Mouse (Mus musculus) embryonic facial prominence, embryonic 11.5 days (tissue): ENCODE results near the gene Rhobtb3. TPM values are rescaled to one million over a fixed set of nuclear protein-coding genes. Genes with fewer than 3 reads are reported as not detected.

Experiments used
- ATAC-seq: fragments of 200-750 bp; cut with Nextera tagmentation; replicated peaks from 2 replicates; pipeline ENCODE4 v1.8.0; 2017; ENCODE audit warnings: low read depth; ENCODE audit not compliant: insufficient number of reproducible peaks, low FRiP score, low TSS enrichment
- DNase-seq: peaks from one replicate; pipeline ENCODE4 v3.0.0-alpha.2; 2015; ENCODE audit warnings: low spot score
- H3K27ac ChIP-seq: fragments of 300-500 bp; sonication (generic); replicated peaks from 2 replicates; pipeline ENCODE4 v1.5.1; 2014; ENCODE audit warnings: mild to moderate bottlenecking, low read depth, low read length, control low read depth
- H3K27me3 ChIP-seq: fragments of 300-500 bp; sonication (generic); 2 replicates; pipeline ENCODE4 v1.6.1; 2014; ENCODE audit warnings: mild to moderate bottlenecking, low read length, moderate library complexity, mixed read lengths; ENCODE audit not compliant: control insufficient read depth, insufficient read depth
- H3K36me3 ChIP-seq: fragments of 300-500 bp; sonication (generic); replicated peaks from 2 replicates; pipeline ENCODE4 v1.6.1; 2014; ENCODE audit warnings: low read depth, mild to moderate bottlenecking, low read length, moderate library complexity, mixed read lengths; ENCODE audit not compliant: control insufficient read depth, insufficient read depth
- H3K4me1 ChIP-seq: fragments of 300-500 bp; sonication (generic); 2 replicates; pipeline ENCODE4 v1.6.1; 2014; ENCODE audit warnings: low read length, mixed read lengths; ENCODE audit not compliant: control insufficient read depth, insufficient read depth
- H3K4me2 ChIP-seq: fragments of 300-500 bp; sonication (generic); 2 replicates; pipeline ENCODE4 v1.6.1; 2014; ENCODE audit warnings: low read depth, mild to moderate bottlenecking, control low read depth, low read length, moderate library complexity
- H3K4me3 ChIP-seq: fragments of 300-500 bp; sonication (generic); 2 replicates; pipeline ENCODE4 v1.5.1; 2014; ENCODE audit warnings: low read depth, low read length, control low read depth
- H3K9ac ChIP-seq: fragments of 300-500 bp; sonication (generic); replicated peaks from 2 replicates; pipeline ENCODE4 v1.6.1; 2014; ENCODE audit warnings: mild to moderate bottlenecking, control low read depth, low read length
- H3K9me3 ChIP-seq: fragments of 300-500 bp; sonication (generic); replicated peaks from 2 replicates; pipeline ENCODE4 v1.6.1; 2016; ENCODE audit warnings: mild to moderate bottlenecking, low read length, inconsistent platforms, mixed read lengths; ENCODE audit not compliant: control insufficient read depth
- WGBS: fragments of 180-500 bp; shearing (Covaris S2); extraction: QIAGEN DNeasy Blood & Tissue Kit; methylation state at CpG from one replicate; pipeline ENCODE4 v1.1.7; 2014; 5-methylcytosine and 5-hydroxymethylcytosine counted together
- polyA plus RNA-seq: library from polyadenylated mRNA; unstranded; fragments of >200 nt; fragmentation: Nextera tagmentation; extraction: Ambion mirVana; gene quantifications from 2 replicates; pipeline ENCODE4 v1.2.1, GENCODE M21; 2014

Gene Rhobtb3
- polyA plus RNA-seq, result 78.4 and 88.5 TPM in 2 replicates

DNA sequence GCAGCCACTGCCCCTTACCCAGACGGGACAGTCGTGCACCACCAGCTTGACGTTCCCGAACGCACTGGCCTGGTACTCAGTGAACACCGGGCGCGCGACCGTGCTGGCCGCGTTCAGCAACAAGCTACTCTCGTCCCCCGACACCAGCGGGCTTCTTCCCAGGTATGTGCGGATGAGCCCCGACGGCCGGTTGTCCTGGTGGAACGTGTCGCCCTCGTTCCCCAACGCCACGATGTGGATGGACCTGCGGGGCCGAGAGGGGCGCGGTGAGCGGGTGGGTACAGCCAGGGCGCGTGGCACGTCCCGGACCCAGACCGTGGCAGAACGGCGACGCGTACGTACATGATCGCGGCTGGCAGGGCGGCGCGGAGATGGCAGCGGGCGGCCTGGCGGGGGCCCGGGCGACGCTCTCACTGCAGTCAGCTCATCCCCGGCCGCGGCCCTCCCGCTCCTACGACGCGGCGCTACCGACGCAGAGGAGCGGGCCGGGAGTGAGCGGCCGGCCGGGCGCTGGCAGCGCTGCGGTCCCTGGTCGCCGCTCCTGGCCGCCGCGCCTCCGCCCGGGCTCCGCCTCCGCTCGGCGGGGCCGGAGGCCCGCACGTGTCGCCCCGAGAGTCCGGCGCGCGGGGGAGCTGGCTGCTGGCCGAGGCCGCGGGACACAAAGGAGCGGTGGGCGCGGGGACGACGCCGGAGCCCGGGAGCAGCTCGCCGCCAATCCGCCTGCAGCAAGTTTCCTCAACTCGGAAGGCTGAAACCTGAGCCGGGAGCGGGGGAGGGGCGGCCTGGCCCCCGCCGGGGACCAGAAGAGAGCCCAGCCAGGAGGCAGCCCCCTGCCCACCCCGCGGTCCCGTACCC lies at the start of gene Rhobtb3:
Gene Rhobtb3, minus strand, starts transcription at position 737 of the 855 bp plus-strand sequence.
- peak within 1 kb of the TSS; percentile 51 for H3K4me2 ChIP-seq
- no peaks in the 10 kb centered on the region for H3K27me3 ChIP-seq
- H3K4me3 ChIP-seq, result peak within 1 kb of the TSS; percentile 88
- no peaks in the 10 kb centered on the region for H3K36me3 ChIP-seq
- no peaks in the 10 kb centered on the region for H3K4me1 ChIP-seq
- H3K9me3 ChIP-seq, result no peaks in the 10 kb centered on the region
- peak within 1 kb of the TSS; percentile 99 for H3K27ac ChIP-seq
- DNase-seq (peak; percentile 95), ATAC-seq (peak; percentile 90)
- WGBS, result under 1% methylated on average over 102 of the region's 110 CpGs
- H3K9ac ChIP-seq, result peak within 1 kb of the TSS; percentile 97

GRCm38 (mm10) chr13:75992169-75993028 lies 48.7 kb upstream of the Rhobtb3 start:
- Histone ChIP-seq H3K4me3 (no peak overlapping the region), H3K27ac (no peak overlapping the region), H3K9me3 (no peaks in the 10 kb centered on the region), H3K4me2 (no peak overlapping the region), H3K27me3 (no peaks in the 10 kb centered on the region), H3K36me3 (no peaks in the 10 kb centered on the region), H3K4me1 (no peaks in the 10 kb centered on the region), H3K9ac (no peak overlapping the region)
- DNase-seq (peak; percentile 46), ATAC-seq (peak; percentile 81)
- WGBS, result 56% methylated on average over 9 of the region's 9 CpGs

- WGBS, result 89% methylated on average over 1 of the region's 1 CpGs
- Histone ChIP-seq H3K36me3 (no peaks in the 10 kb centered on the region), H3K4me2 (no peak overlapping the region), H3K27ac (no peak overlapping the region), H3K9me3 (no peaks in the 10 kb centered on the region), H3K27me3 (no peaks in the 10 kb centered on the region), H3K4me1 (no peaks in the 10 kb centered on the region), H3K9ac (no peak overlapping the region), H3K4me3 (no peak overlapping the region)
- DNase-seq (no peak), ATAC-seq (no peak)
These were observed 44.4 kb upstream of the Rhobtb3 start for GRCm38 (mm10) chr13:75988096-75988495.

- no peak overlapping the region for H3K27ac ChIP-seq
- H3K9me3 ChIP-seq, result no peaks in the 10 kb centered on the region
- H3K4me2 ChIP-seq, result no peak overlapping the region
- H3K4me3 ChIP-seq, result no peak overlapping the region
- no peaks in the 10 kb centered on the region for H3K36me3 ChIP-seq
- H3K9ac ChIP-seq, result no peak overlapping the region
- ATAC-seq (no peak), DNase-seq (no peak)
- no peaks in the 10 kb centered on the region for H3K4me1 ChIP-seq
- H3K27me3 ChIP-seq, result no peaks in the 10 kb centered on the region
These were observed 38.2 kb upstream of the Rhobtb3 start for GRCm38 (mm10) chr13:75981901-75982300.

GRCm38 (mm10) chr13:75976649-75977048 lies 32.9 kb upstream of the Rhobtb3 start:
- no peak overlapping the region for H3K27ac ChIP-seq
- ATAC-seq, result no peak
- no peak overlapping the region for H3K9ac ChIP-seq
- H3K9me3 ChIP-seq, result no peaks in the 10 kb centered on the region
- H3K4me3 ChIP-seq, result no peak overlapping the region
- H3K36me3 ChIP-seq, result no peaks in the 10 kb centered on the region
- H3K4me1 ChIP-seq, result no peaks in the 10 kb centered on the region
- H3K4me2 ChIP-seq, result no peak overlapping the region
- 83% methylated on average over 2 of the region's 2 CpGs for WGBS
- no peak for DNase-seq
- no peaks in the 10 kb centered on the region for H3K27me3 ChIP-seq

DNA sequence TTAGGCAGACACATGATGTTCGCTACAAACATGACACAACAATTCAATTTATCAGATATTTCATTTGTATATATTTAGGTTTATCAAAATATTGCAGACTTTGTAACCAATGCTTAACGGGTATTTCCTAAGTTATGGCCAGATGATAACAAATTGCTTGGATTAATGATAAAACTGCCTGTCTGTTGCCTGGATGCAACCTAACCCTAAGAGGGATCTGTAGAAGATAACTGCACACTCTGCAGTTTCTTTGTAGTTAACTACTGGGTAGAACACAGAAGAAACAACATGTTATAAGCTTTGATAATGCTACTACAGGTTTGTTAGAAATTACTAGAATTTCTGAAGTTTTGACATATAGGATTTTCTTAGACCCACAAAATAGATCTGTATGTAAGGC lies 32.5 kb upstream of the Rhobtb3 start:
- Histone ChIP-seq H3K4me3 (no peak overlapping the region), H3K9me3 (no peaks in the 10 kb centered on the region), H3K27me3 (no peaks in the 10 kb centered on the region), H3K27ac (no peak overlapping the region), H3K36me3 (no peaks in the 10 kb centered on the region), H3K9ac (no peak overlapping the region), H3K4me1 (no peaks in the 10 kb centered on the region), H3K4me2 (no peak overlapping the region)
- DNase-seq (no peak), ATAC-seq (no peak)
- WGBS, result 93% methylated on average over 2 of the region's 2 CpGs

DNA sequence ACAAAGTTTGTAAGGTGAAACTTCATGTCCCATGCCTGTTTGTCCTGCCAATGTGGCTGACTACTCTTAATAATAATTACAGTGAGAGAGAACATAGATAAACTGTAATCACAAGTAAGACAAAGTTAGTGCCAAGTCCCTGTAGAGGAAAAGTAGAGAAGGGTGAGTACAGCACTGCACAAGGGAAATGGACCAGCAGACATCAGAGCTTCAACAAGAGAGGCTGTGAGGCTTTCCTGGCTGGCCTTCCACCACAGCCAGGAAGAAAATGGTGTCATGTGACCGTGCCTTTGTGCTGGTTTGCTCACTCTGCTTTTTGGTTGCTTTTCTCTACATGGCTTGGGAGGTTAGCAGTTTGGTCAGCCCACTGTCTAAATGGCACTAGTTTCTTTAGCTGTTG lies 31.9 kb upstream of the Rhobtb3 start:
- Histone ChIP-seq H3K4me1 (no peaks in the 10 kb centered on the region), H3K4me3 (no peak overlapping the region), H3K36me3 (no peaks in the 10 kb centered on the region), H3K4me2 (no peak overlapping the region), H3K9me3 (no peaks in the 10 kb centered on the region), H3K9ac (no peak overlapping the region), H3K27ac (no peak overlapping the region), H3K27me3 (no peaks in the 10 kb centered on the region)
- ATAC-seq, result no peak
- DNase-seq, result no peak
- 77% methylated on average over 1 of the region's 1 CpGs for WGBS

DNA sequence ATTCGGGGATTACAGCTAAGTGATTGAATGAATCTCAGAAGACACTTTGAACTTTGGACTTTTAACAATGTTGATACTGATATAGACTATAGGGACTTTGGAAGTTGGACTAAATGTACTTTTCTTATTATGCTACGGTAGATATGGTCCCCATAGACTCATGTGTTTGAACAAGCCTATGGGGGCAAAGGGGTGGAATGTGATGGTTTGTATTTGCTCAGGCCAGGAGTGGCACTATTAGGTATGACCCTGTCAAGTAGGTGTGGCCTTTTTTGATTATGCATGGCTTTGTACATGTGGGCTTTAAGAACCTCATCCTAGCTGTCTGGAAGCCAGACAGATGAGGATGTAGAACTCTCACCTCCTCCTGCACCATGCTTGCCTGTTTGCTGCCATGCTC lies 30.8 kb upstream of the Rhobtb3 start:
- H3K27me3 ChIP-seq, result no peaks in the 10 kb centered on the region
- 78% methylated on average over 2 of the region's 2 CpGs for WGBS
- no peaks in the 10 kb centered on the region for H3K4me1 ChIP-seq
- no peak overlapping the region for H3K9ac ChIP-seq
- H3K4me3 ChIP-seq, result no peak overlapping the region
- no peak overlapping the region for H3K27ac ChIP-seq
- no peak overlapping the region for H3K4me2 ChIP-seq
- no peak for ATAC-seq
- no peak for DNase-seq
- no peaks in the 10 kb centered on the region for H3K9me3 ChIP-seq
- no peaks in the 10 kb centered on the region for H3K36me3 ChIP-seq
